Mouse (Mus musculus) neural tube, embryonic 14.5 days (tissue): ENCODE measurements at regions not wholly inside any gene's neighbourhood (a gene's known extent, or its start where the extent isn't known, plus 50 kb on each side); places are given as distances from the start of the nearest gene placed in this dataset.

Source experiments
- ATAC-seq: fragments of 200-750 bp; cut with Nextera tagmentation; 2 replicates; pipeline ENCODE4 v1.8.0; 2017; ENCODE audit warnings: low read depth, mild to moderate bottlenecking, moderate TSS enrichment, moderate library complexity
- H3K27ac ChIP-seq: fragments of 300-500 bp; sonication (generic); 2 replicates; pipeline ENCODE4 v1.5.1; 2014; ENCODE audit warnings: low read depth, mild to moderate bottlenecking, control low read depth, low read length, moderate library complexity, mixed read lengths
- H3K27me3 ChIP-seq: fragments of 300-500 bp; sonication (generic); 2 replicates; pipeline ENCODE4 v1.6.1; 2014; ENCODE audit warnings: low read length; ENCODE audit not compliant: control insufficient read depth, insufficient read depth
- H3K36me3 ChIP-seq: fragments of 300-500 bp; sonication (generic); 2 replicates; pipeline ENCODE4 v1.6.1; 2014; ENCODE audit warnings: low read length, mixed read lengths; ENCODE audit not compliant: control insufficient read depth, insufficient read depth
- H3K4me1 ChIP-seq: fragments of 300-500 bp; sonication (generic); 2 replicates; pipeline ENCODE4 v1.6.1; 2014; ENCODE audit warnings: low read length; ENCODE audit not compliant: control insufficient read depth, insufficient read depth
- H3K4me2 ChIP-seq: fragments of 300-500 bp; sonication (generic); 2 replicates; pipeline ENCODE4 v1.6.1; 2014; ENCODE audit warnings: mild to moderate bottlenecking, low read depth, low read length, control low read depth
- H3K4me3 ChIP-seq: fragments of 300-500 bp; sonication (generic); 2 replicates; pipeline ENCODE4 v1.5.1; 2014; ENCODE audit warnings: low read depth, low read length, control low read depth, mixed read lengths
- H3K9ac ChIP-seq: fragments of 300-500 bp; sonication (generic); replicated peaks from 2 replicates; pipeline ENCODE4 v1.6.1; 2014; ENCODE audit warnings: low read depth, mild to moderate bottlenecking, control low read depth, low read length, mixed read lengths
- H3K9me3 ChIP-seq: fragments of 300-500 bp; sonication (generic); 2 replicates; pipeline ENCODE4 v1.6.1; 2016; ENCODE audit warnings: low read length; ENCODE audit not compliant: control insufficient read depth
- WGBS: fragments of 180-500 bp; shearing (Covaris S2); extraction: QIAGEN DNeasy Blood & Tissue Kit; methylation state at CpG from one replicate; pipeline ENCODE4 v1.1.7; 2014; 5-methylcytosine and 5-hydroxymethylcytosine counted together

DNA sequence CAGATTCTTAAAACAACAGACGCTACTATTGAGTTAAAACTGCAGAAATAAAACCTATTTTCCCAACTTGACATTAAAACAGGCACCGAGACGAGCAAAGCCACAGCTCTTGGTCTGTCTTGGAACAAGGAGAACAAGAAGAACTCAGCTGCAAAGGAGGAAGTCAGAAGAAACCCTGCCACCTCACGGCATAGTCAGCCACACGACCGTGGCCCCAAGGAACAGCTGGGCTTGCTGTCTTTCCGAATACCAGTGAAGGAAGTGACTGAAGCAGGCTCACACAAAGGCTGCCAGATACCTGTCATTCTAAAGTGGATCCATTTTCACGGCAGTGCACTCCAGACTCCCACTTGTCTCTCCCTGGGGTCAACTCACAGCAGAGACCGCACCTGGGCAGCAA, 187.3 kb upstream of the Afdn start:
- H3K36me3 ChIP-seq, result no peaks in the 10 kb centered on the region
- H3K4me1 ChIP-seq, result peaks cover 12% of the 10 kb centered on the region; the same call in 1 of the 2 replicates
- H3K9ac ChIP-seq, result no peak overlapping the region
- no peaks in the 10 kb centered on the region for H3K9me3 ChIP-seq
- WGBS, result 75% methylated on average over 9 of the region's 9 CpGs
- no peaks in the 10 kb centered on the region for H3K27me3 ChIP-seq
- no peak overlapping the region for H3K4me3 ChIP-seq
- no peak for ATAC-seq
- no peak overlapping the region for H3K4me2 ChIP-seq
- H3K27ac ChIP-seq, result no peak overlapping the region

- Histone ChIP-seq H3K9me3 (no peaks in the 10 kb centered on the region), H3K4me2 (no peak overlapping the region), H3K27ac (no peak overlapping the region; the same call in 1 of the 2 replicates), H3K27me3 (no peaks in the 10 kb centered on the region), H3K4me3 (no peak overlapping the region), H3K36me3 (no peaks in the 10 kb centered on the region), H3K4me1 (peaks cover 12% of the 10 kb centered on the region; the same call in 1 of the 2 replicates), H3K9ac (no peak overlapping the region)
- 77% methylated on average over 1 of the region's 1 CpGs for WGBS
- ATAC-seq, result no peak
Observed at GRCm38 (mm10) chr17:13574122-13574521, 186.2 kb upstream of the Afdn start.

DNA sequence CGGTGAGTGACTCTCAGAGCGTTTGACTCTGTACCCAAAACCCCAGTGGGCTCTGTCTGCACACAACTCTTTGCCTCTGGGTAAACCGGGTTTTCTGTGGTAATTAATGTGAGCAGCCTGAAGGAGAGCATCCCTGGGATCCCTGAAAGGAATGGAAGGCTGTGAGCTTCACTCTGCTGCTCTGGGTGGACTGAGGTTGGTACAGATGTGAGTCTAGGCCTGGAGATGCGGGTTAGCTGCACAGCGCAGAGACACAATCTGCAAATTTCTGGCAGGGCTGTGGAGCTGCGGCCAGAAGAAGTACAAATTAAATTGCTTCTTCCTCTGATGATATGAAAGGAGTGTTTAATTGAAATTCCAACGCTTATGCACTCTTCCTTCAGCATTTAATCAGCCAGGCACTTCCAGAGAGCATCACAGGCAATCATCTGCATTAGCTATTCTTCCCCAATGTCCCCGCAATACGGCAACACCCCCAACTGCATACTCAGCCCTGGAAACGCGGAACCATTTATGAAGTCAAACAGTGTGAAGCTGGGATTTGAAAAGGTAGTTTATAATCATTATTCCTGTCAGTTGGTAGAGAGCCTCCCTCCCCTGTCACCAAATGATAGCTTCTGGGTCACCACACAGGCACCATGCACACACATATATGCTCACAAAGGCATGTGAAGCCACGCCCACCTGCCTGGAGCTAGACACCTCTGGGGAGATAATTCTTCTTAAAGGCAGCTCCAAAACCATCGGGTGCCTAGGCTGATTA, 185.5 kb upstream of the Afdn start:
- Histone ChIP-seq H3K36me3 (no peaks in the 10 kb centered on the region), H3K27ac (peak overlapping the region; percentile 41), H3K27me3 (no peaks in the 10 kb centered on the region), H3K9me3 (no peaks in the 10 kb centered on the region), H3K4me3 (no peak overlapping the region), H3K9ac (no peak overlapping the region), H3K4me2 (no peak overlapping the region), H3K4me1 (peaks cover 12% of the 10 kb centered on the region; the same call in 1 of the 2 replicates)
- peak; percentile 58 for ATAC-seq
- WGBS, result 37% methylated on average over 13 of the region's 13 CpGs

DNA sequence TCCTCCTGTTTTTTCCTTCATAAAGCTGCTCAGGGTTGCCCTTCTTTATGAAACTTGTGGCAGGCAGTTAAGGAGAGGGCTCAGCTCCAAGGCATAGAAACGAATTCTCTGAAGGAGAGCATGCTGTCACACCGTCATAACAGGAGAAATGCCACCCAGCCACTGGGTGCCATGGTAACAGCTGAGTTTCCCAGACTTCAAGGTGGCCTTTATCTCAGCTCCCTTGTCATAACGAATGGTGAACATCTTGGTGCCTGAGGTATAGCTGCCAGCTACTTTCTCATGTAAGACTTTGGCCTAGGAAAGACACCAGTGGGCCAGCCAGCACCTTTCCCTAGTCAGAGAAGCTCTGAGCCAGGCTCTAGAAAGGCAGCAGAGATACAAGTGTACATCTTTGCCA, 182.5 kb upstream of the Afdn start:
- WGBS, result 62% methylated on average over 3 of the region's 3 CpGs
- Histone ChIP-seq H3K4me1 (peaks cover 12% of the 10 kb centered on the region; the same call in 1 of the 2 replicates), H3K27ac (no peak overlapping the region), H3K4me3 (no peak overlapping the region), H3K27me3 (no peaks in the 10 kb centered on the region), H3K36me3 (no peaks in the 10 kb centered on the region), H3K4me2 (no peak overlapping the region), H3K9me3 (no peaks in the 10 kb centered on the region), H3K9ac (no peak overlapping the region)
- ATAC-seq, result no peak

DNA sequence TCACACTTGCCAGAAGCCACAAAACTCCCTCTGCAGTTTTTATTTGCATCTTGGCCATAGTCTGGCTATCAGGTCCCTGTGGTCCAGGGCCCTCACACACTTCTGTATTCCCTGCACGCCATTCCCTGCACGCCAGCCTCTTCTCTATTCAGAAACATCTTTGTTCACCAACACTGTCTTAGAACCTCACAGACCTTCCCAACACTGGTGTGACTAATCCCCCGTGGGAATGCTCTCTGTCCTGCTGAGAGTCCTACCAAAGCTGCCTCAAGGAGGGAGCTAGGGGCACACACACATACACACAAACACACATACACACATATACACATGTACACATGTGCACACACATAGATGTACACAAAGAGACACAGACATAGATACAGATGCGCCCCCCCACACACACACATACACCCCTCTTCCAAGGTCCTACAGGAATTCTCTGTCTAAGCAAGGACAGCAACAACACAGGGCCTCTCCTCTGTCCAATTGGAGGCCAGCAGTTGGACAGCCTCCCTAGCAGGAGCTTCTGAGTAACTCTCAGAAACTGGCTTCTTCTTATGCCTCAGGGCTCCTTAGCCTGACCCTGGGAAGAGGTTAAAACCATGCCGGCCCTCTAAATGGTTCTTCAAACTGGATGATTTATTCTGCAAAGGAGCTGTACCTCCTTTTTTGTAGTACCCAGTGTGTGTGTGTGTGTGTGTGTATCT, 179.0 kb upstream of the Afdn start:
- Histone ChIP-seq H3K36me3 (no peaks in the 10 kb centered on the region), H3K4me3 (no peak overlapping the region), H3K27ac (no peak overlapping the region), H3K9me3 (no peaks in the 10 kb centered on the region), H3K4me1 (no peaks in the 10 kb centered on the region), H3K27me3 (no peaks in the 10 kb centered on the region), H3K4me2 (no peak overlapping the region), H3K9ac (no peak overlapping the region)
- ATAC-seq, result no peak
- 57% methylated on average over 5 of the region's 5 CpGs for WGBS

DNA sequence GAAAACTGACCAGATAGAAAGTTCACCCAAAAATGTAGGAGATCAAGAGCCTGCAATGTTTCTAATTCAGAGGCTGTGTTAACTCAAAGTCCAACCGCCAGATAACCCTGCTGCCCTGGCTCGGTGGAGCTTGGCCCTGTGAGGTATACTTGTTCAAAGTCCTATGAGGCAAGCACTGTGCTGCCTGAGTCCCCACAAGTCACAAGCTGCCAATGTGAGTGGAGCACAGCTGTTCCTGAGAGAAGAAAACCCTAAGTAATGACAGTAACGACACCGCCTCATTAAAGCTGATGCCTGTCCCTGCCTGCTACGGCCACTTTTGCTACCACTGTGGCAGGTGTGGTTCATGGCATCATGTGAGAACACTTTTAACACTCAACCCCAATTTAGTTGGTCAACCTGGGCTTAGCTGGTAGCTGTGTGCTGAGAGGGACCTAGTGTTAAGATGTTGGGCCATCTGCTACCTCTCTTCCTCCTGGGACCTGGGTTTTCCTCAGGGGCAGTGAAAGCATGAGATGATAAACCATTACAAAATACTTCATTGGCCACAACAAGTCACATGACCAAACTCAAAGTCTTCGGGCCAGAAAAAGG, 178.2 kb upstream of the Afdn start:
- no peaks in the 10 kb centered on the region for H3K27me3 ChIP-seq
- H3K4me2 ChIP-seq, result no peak overlapping the region
- ATAC-seq, result no peak
- 74% methylated on average over 6 of the region's 6 CpGs for WGBS
- no peaks in the 10 kb centered on the region for H3K4me1 ChIP-seq
- H3K9ac ChIP-seq, result no peak overlapping the region
- no peaks in the 10 kb centered on the region for H3K9me3 ChIP-seq
- H3K27ac ChIP-seq, result no peak overlapping the region
- H3K4me3 ChIP-seq, result no peak overlapping the region
- H3K36me3 ChIP-seq, result no peaks in the 10 kb centered on the region

DNA sequence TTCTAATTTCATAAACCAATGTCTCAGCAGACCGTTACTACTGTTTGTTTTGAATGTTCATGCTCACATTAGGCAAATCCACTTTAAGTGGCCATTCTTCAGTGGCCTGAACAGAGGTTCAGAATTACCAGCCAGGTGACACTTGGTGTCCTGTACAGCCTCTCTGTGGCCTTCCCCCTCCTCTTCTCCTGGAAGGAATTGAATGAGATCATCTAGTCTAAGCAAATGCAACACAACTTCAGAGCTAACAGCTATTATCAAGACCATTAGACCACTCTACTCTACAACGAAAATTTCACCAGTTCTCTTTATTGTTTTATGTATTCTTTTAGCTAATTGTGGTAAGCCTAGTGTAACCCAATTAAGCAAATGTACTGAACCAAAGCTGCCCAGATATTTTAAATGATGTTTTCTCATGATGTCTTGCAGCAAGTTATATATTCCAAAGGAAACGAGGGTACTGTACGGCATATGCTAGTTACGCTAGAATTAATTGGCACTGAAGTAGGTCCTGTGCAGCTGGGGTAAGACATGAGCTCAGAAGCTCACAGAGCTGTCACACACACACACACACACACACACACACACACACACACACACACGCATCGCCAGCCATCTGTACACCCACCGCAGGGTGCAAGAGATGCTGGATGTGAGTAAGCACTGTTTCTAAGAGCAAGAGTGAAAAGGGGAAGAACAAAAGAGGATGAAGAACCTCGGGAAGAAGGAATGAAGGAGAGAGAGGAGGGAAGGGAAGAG, 176.7 kb upstream of the Afdn start:
- no peak overlapping the region for H3K4me2 ChIP-seq
- no peak overlapping the region for H3K9ac ChIP-seq
- H3K36me3 ChIP-seq, result no peaks in the 10 kb centered on the region
- no peak overlapping the region for H3K4me3 ChIP-seq
- no peaks in the 10 kb centered on the region for H3K4me1 ChIP-seq
- H3K27me3 ChIP-seq, result no peaks in the 10 kb centered on the region
- WGBS, result 48% methylated on average over 9 of the region's 9 CpGs
- ATAC-seq, result peak; percentile 86
- no peak overlapping the region for H3K27ac ChIP-seq
- H3K9me3 ChIP-seq, result no peaks in the 10 kb centered on the region

GRCm38 (mm10) chr17:13584394-13584793, 175.9 kb upstream of the Afdn start:
- no peaks in the 10 kb centered on the region for H3K27me3 ChIP-seq
- no peak overlapping the region for H3K4me3 ChIP-seq
- no peak overlapping the region for H3K27ac ChIP-seq
- 75% methylated on average over 4 of the region's 4 CpGs for WGBS
- no peak for ATAC-seq
- H3K36me3 ChIP-seq, result no peaks in the 10 kb centered on the region
- H3K9me3 ChIP-seq, result no peaks in the 10 kb centered on the region
- H3K9ac ChIP-seq, result no peak overlapping the region
- no peak overlapping the region for H3K4me2 ChIP-seq
- no peaks in the 10 kb centered on the region for H3K4me1 ChIP-seq
